Mouse (Mus musculus) heart, embryonic 10.5 days (tissue): ENCODE results near the gene Gm20388. TPM values are rescaled to one million over a fixed set of nuclear protein-coding genes. Genes with fewer than 3 reads are reported as not detected.
A peak's percentile ranks its signal among the peaks of the same experiment; 100 is the strongest.

Experiments used
- DNase-seq: peaks from one replicate; pipeline ENCODE4 v3.0.0-alpha.2; 2017; ENCODE audit warnings: low spot score
- H3K27ac ChIP-seq: fragments of 300-500 bp; sonication (generic); 2 replicates; pipeline ENCODE4 v1.5.1; 2016; ENCODE audit warnings: mild to moderate bottlenecking
- H3K27me3 ChIP-seq: fragments of 300-500 bp; sonication (generic); 2 replicates; pipeline ENCODE4 v1.6.1; 2016; ENCODE audit warnings: mild to moderate bottlenecking; ENCODE audit not compliant: poor library complexity, insufficient read depth, severe bottlenecking
- H3K36me3 ChIP-seq: fragments of 300-500 bp; sonication (generic); 2 replicates; pipeline ENCODE4 v1.6.1; 2016; ENCODE audit warnings: mild to moderate bottlenecking, moderate library complexity
- H3K4me1 ChIP-seq: fragments of 300-500 bp; sonication (generic); 2 replicates; pipeline ENCODE4 v1.6.1; 2016; ENCODE audit warnings: mild to moderate bottlenecking
- H3K4me3 ChIP-seq: fragments of 300-500 bp; sonication (generic); 2 replicates; pipeline ENCODE4 v1.5.1; 2016; ENCODE audit warnings: mild to moderate bottlenecking, moderate library complexity
- H3K9me3 ChIP-seq: fragments of 300-500 bp; sonication (generic); 2 replicates; pipeline ENCODE4 v1.6.1; 2016; ENCODE audit warnings: mild to moderate bottlenecking, moderate library complexity
- WGBS: fragments of 180-500 bp; shearing (Covaris S2); methylation state at CpG from one replicate; pipeline ENCODE4 v1.1.7; 2016; 5-methylcytosine and 5-hydroxymethylcytosine counted together
- polyA plus RNA-seq: library from polyadenylated mRNA; unstranded; fragments of >200 nt; fragmentation: Nextera tagmentation; extraction: Ambion mirVana; gene quantifications from 2 replicates; pipeline ENCODE4 v1.2.1, GENCODE M21; 2016

The Gm20388 gene
- polyA plus RNA-seq, 1 experiment from 2014 or later = 4.5 TPM

DNA sequence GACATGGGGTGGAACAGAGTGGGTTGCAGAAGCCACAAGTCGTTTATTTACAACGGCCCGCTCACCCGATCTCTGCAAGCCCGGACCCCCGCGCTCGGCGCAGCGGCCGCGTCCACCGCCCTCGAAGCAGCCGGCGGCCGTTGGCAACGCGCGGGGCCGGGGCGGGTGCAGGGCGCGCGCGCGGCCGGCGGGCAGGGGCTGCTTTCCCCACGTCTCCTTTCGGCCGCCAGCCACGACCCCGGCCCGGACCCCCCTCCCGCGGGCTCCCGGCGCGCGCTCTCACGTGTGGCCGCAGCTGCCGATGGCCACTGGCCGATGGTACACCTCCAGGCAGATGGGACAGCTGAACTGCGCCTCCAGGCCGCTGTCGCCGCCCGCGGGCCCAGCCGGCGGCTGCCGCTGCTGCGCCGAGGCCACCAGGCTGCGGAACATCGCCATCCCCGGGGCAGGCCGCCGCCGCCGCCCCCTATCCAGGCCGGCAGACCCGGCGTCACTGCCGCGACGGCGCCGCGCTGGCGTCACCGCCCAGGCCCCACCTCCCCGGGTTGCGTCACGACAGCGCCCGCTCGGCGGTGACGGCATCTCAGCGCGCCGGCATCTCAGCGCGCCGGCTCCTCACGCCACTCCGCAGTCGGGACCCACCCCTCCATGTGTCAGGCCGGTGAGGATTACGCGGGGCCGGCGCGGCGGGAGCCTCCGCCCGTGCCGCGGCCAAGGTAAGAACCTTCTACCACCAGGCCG is 2565.1 kb downstream of the Gm20388 start, which contains the start of the genes Rnf166 and Ctu2:
Rnf166 (minus strand) TSS at position 485 of the 741 bp plus-strand sequence.
Ctu2 (plus strand) TSS at position 564 of the 741 bp plus-strand sequence.
- H3K27me3 ChIP-seq = no peaks in the 10 kb centered on the region
- H3K9me3 ChIP-seq = no peaks in the 10 kb centered on the region
- peaks cover 28% of the 10 kb centered on the region for H3K4me1 ChIP-seq
- H3K27ac ChIP-seq = peak within 1 kb of the TSS; percentile 92
- H3K4me3 ChIP-seq = peak within 1 kb of the TSS; percentile 98
- under 1% methylated on average over 103 of the region's 103 CpGs for WGBS
- H3K36me3 ChIP-seq = peaks cover 60% of the 10 kb centered on the region
- peak; percentile 93 for DNase-seq

DNA sequence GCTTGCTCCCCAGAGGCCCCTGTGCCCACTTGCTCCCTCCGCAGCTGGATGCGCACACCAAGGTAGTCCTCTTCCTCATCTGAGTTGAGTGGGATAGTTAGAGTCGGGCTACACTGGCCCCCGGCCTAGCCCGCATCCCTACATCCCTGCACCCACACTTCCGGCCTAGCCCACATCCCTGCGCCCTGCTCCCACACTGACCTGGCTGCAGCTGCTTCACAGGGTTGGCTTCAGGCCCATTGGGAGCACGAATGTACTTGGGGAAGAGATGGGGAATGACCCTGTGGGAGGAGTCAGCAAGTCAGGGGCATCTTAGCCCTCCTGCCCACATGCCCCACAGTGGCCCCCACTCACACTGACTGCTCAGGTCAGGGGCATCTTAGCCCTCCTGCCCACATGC is 2571.8 kb downstream of the Gm20388 start:
- H3K4me1 ChIP-seq = peaks cover 2% of the 10 kb centered on the region; the same call in 1 of the 2 replicates
- H3K4me3 ChIP-seq = no peak overlapping the region
- no peaks in the 10 kb centered on the region for H3K27me3 ChIP-seq
- H3K27ac ChIP-seq = no peak overlapping the region
- no peak for DNase-seq
- WGBS = 91% methylated on average over 8 of the region's 8 CpGs
- H3K9me3 ChIP-seq = no peaks in the 10 kb centered on the region
- peaks cover 100% of the 10 kb centered on the region for H3K36me3 ChIP-seq

- Histone ChIP-seq H3K27me3 (no peaks in the 10 kb centered on the region), H3K36me3 (peaks cover 100% of the 10 kb centered on the region), H3K27ac (no peak overlapping the region), H3K9me3 (no peaks in the 10 kb centered on the region), H3K4me1 (no peaks in the 10 kb centered on the region), H3K4me3 (no peak overlapping the region)
- 93% methylated on average over 7 of the region's 7 CpGs for WGBS
- no peak for DNase-seq
Measured at GRCm38 (mm10) chr8:122483877-122484276, 2573.2 kb downstream of the Gm20388 start.

- no peak overlapping the region for H3K4me3 ChIP-seq
- DNase-seq = no peak
- no peaks in the 10 kb centered on the region for H3K27me3 ChIP-seq
- no peaks in the 10 kb centered on the region for H3K9me3 ChIP-seq
- 94% methylated on average over 12 of the region's 12 CpGs for WGBS
- H3K27ac ChIP-seq = no peak overlapping the region
- H3K36me3 ChIP-seq = peaks cover 100% of the 10 kb centered on the region
- H3K4me1 ChIP-seq = no peaks in the 10 kb centered on the region
Measured at GRCm38 (mm10) chr8:122484831-122485230, 2574.2 kb downstream of the Gm20388 start.

DNA sequence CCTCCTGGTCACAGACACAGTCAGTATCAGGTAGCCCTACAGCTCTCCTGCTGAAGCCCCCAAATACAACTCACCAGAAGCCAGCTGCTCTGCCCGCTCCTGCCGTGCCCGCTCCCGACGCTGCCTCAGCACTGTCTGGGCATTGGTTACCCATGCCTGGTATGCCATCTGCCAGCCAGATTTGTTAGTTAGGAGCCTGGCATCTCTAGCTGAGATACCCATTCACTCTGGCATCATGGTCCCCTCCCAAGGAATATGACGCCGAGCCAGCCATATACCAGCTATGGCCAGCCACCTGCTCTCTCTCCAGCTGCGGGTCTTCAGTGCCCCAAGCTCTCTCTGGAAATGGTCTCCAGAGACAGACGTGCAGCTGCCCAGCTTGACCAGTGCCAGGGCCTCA is 2577.7 kb downstream of the Gm20388 start:
- DNase-seq = no peak
- 94% methylated on average over 9 of the region's 9 CpGs for WGBS
- H3K27me3 ChIP-seq = no peaks in the 10 kb centered on the region

DNA sequence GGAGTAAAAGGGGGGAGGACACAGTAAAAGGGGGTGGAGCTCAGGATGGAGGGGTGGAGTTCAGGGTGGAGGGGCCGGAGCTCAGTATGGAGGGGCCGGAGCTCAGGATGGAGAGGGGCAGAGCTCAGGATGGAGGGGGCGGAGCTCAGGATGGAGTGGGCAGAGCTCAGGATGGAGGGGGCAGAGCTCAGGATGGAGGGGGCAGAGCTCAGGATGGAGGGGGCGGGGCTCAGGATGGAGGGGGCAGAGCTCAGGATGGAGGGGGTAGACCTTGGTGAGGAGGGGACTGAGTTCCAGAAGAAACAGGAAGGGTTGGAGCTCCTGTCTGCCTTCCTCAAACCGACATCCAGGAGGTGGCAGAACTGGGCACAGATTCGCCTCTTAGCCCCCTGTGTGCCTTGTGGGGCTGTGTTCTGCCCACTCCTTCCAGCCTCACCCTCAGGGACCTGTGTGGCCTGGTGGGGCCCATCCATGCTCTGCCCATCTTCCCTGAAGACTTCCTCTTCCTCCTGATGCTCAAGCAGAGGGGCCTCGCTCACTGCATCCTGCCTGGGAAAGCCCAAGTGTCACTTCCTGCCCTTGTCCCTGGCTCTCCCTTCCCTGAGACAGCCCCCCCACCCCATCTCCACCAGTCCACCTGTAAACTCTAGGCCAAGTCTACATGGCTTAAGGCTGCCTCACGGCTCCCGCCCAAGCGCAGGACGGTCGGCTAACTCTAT is 2586.5 kb downstream of the Gm20388 start:
- 81% methylated on average over 12 of the region's 12 CpGs for WGBS
- H3K27me3 ChIP-seq = no peaks in the 10 kb centered on the region
- H3K9me3 ChIP-seq = no peaks in the 10 kb centered on the region
- no peak overlapping the region for H3K4me3 ChIP-seq
- H3K36me3 ChIP-seq = peaks cover 98% of the 10 kb centered on the region
- peak overlapping the region; percentile 50; the same call in 1 of the 2 replicates for H3K27ac ChIP-seq
- H3K4me1 ChIP-seq = peaks cover 13% of the 10 kb centered on the region; the same call in 1 of the 2 replicates
- DNase-seq = no peak

More for the DNA sequence above, 2577.7 kb downstream of the Gm20388 start:
- H3K4me1 ChIP-seq = no peaks in the 10 kb centered on the region
- H3K4me3 ChIP-seq = no peak overlapping the region
- H3K27ac ChIP-seq = no peak overlapping the region
- H3K36me3 ChIP-seq = peaks cover 97% of the 10 kb centered on the region
- no peaks in the 10 kb centered on the region for H3K9me3 ChIP-seq

- WGBS = 77% methylated on average over 17 of the region's 17 CpGs
- peak overlapping the region; percentile 50 for H3K27ac ChIP-seq
- H3K36me3 ChIP-seq = peaks cover 95% of the 10 kb centered on the region
Measured at GRCm38 (mm10) chr8:122497912-122498311, 2587.3 kb downstream of the Gm20388 start.

DNA sequence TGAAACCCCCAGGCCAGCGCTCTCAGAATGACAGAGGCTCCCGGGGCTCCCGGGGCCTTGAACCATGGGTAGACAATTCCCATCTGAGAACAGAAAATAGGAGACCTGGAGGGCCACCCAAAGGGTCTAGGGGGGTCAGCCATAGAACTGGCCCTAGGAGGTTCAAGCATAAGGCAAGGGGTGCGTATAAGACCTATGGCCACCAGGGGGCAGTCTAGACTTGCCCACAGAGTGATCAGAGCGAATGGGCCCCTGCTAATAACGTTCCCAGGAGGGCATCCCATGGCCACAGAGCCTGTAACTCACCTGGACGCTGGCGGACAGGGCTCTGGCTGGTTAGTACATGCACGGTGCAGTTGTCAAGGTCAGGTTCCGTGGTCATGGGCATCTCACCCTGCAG is 2590.2 kb downstream of the Gm20388 start:
- H3K36me3 ChIP-seq = peaks cover 86% of the 10 kb centered on the region
- no peak overlapping the region for H3K4me3 ChIP-seq
- 38% methylated on average over 10 of the region's 10 CpGs for WGBS

More at GRCm38 (mm10) chr8:122497912-122498311, 2587.3 kb downstream of the Gm20388 start:
- DNase-seq = no peak
- Histone ChIP-seq H3K9me3 (no peaks in the 10 kb centered on the region), H3K4me1 (peaks cover 14% of the 10 kb centered on the region), H3K27me3 (no peaks in the 10 kb centered on the region), H3K4me3 (no peak overlapping the region)

GRCm38 (mm10) chr8:122511552-122511951 is 2600.9 kb downstream of the Gm20388 start:
- Histone ChIP-seq H3K27me3 (no peaks in the 10 kb centered on the region), H3K27ac (peak overlapping the region; percentile 37; the same call in 1 of the 2 replicates), H3K4me3 (no peak overlapping the region), H3K36me3 (peaks cover 51% of the 10 kb centered on the region), H3K9me3 (no peaks in the 10 kb centered on the region), H3K4me1 (peaks cover 69% of the 10 kb centered on the region)
- DNase-seq = peak; percentile 74
- 64% methylated on average over 16 of the region's 16 CpGs for WGBS

More for the DNA sequence above, 2590.2 kb downstream of the Gm20388 start:
- Histone ChIP-seq H3K4me1 (peaks cover 26% of the 10 kb centered on the region), H3K27ac (no peak overlapping the region), H3K27me3 (no peaks in the 10 kb centered on the region), H3K9me3 (no peaks in the 10 kb centered on the region)
- peak; percentile 91 for DNase-seq

DNA sequence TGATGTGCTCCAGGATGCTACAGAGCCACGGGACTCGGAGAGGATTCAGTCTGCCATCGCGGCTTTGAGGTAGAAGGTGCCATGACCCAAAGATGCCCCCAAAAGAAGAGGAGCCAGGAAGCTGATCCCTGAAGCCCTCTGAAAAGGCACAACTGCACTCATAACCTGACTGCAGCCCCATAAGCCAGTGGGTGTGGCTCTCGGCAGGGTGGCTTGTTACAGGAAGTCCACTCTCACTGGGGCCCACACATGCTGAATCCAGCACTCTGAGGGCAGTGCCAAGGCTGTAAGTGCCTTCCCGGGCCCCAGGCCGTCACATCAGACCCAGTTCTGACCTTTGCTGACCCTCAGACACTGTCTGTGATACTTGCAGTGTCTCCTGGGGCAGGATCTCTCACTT is 2601.8 kb downstream of the Gm20388 start:
- DNase-seq = no peak
- Histone ChIP-seq H3K4me1 (peaks cover 78% of the 10 kb centered on the region), H3K9me3 (no peaks in the 10 kb centered on the region), H3K27ac (peak overlapping the region; percentile 43; the same call in 1 of the 2 replicates), H3K4me3 (no peak overlapping the region), H3K36me3 (peaks cover 47% of the 10 kb centered on the region), H3K27me3 (no peaks in the 10 kb centered on the region)
- 70% methylated on average over 7 of the region's 7 CpGs for WGBS

DNA sequence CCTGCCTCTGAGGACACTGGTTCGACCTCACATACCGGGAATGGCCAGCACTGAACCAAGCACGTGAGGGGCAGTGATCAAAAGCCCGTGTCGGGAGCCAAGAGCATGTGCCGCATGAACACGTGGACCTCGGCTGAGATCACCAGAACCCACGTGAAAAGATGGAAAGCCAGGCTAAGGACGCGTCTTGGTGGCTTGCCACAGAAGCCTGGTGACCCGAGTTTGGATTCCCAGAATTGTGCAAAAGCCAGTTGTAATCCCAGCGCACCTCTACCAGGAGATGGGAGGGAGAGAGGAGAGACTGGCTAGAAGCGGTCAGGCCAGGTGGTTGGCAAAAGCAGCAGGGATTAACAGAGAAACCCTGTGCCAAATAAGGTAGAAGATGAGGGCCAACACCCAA is 2605.1 kb downstream of the Gm20388 start:
- Histone ChIP-seq H3K36me3 (peaks cover 26% of the 10 kb centered on the region), H3K9me3 (no peaks in the 10 kb centered on the region), H3K27ac (peak overlapping the region; percentile 43; the same call in 1 of the 2 replicates), H3K4me1 (peaks cover 95% of the 10 kb centered on the region), H3K4me3 (no peak overlapping the region), H3K27me3 (no peaks in the 10 kb centered on the region)
- no peak for DNase-seq
- 85% methylated on average over 14 of the region's 14 CpGs for WGBS

GRCm38 (mm10) chr8:122517541-122518190 is 2607.0 kb downstream of the Gm20388 start:
- Histone ChIP-seq H3K27ac (peak overlapping the region; percentile 90), H3K27me3 (no peaks in the 10 kb centered on the region), H3K36me3 (peaks cover 14% of the 10 kb centered on the region), H3K9me3 (no peaks in the 10 kb centered on the region), H3K4me1 (peaks cover 83% of the 10 kb centered on the region), H3K4me3 (peak overlapping the region; percentile 22; the same call in 1 of the 2 replicates)
- 29% methylated on average over 6 of the region's 6 CpGs for WGBS
- DNase-seq = no peak
